Mouse (Mus musculus): ENCODE results near the gene Myocd.

DNA sequence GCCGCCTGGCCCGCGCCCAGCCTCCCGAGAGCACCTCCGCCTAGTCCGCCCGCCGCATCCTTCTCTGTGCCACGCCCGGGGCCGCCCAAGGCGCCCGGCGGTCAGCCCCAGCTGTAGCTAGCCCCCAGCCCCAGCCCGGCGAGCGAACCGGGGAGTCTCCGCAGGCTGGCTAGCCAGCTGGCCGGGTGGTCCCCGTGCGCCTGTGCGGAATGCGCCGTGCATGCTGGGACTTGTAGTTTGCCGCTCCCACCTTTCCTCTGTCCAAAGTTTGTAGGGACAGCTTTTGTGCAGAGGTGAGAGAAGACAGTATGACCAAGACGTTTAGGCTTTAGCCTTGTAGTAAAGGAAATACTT lies 107.0 kb downstream of the Myocd start, which contains the start of gene Arhgap44:
- TF ChIP-seq CTCF (IDR thresholded peaks at IDR 0.05; ENCODE audit: extremely low read depth, insufficient read depth, low read length) = no peak
- TF ChIP-seq POLR2A (IDR thresholded peaks at IDR 0.05; ENCODE audit: extremely low read depth, insufficient read depth, low read length) = peak; percentile 68; the same call in 1 of the 2 replicates
